Mouse (Mus musculus) CH12.LX (cell line): ENCODE measurements around the gene Phf23. TPM values are rescaled to one million over a fixed set of nuclear protein-coding genes. Genes with fewer than 3 reads are reported as not detected.
A peak's percentile ranks its signal among the peaks of the same experiment; 100 is the strongest.

Source experiments
- DNase-seq: peaks from one replicate; pipeline ENCODE4 v3.0.0-alpha.2; 2013; ENCODE audit errors: extremely low read depth
- H3K27ac ChIP-seq: 2 replicates; pipeline ENCODE4 v1.5.1; 2012; ENCODE audit warnings: low read depth, mild to moderate bottlenecking, control low read depth, moderate library complexity; ENCODE audit not compliant: insufficient read depth
- H3K27me3 ChIP-seq: replicated peaks from 2 replicates; pipeline ENCODE3; 2012; ENCODE audit warnings: inconsistent platforms
- H3K36me3 ChIP-seq, 2 experiments: replicated peaks in 1 of 2; 2 replicates each; pipeline versions ENCODE3 to v1.6.1; 2012; ENCODE audit warnings: inconsistent platforms in 1 of 2, low read length in 1 of 2, mild to moderate bottlenecking in 1 of 2, mixed read lengths in 1 of 2, moderate library complexity in 1 of 2; ENCODE audit not compliant: control insufficient read depth in 1 of 2, insufficient read depth in 1 of 2
- H3K4me1 ChIP-seq, 2 experiments: 2 replicates each; pipeline ENCODE4 v1.6.1; 2012; ENCODE audit warnings: inconsistent platforms in 1 of 2, moderate library complexity in 1 of 2; ENCODE audit not compliant: insufficient read depth in 2 of 2, control insufficient read depth in 1 of 2
- H3K4me2 ChIP-seq: 2 replicates; pipeline ENCODE4 v1.6.1; 2012; ENCODE audit warnings: low read depth, mild to moderate bottlenecking, control low read depth; ENCODE audit not compliant: poor library complexity, insufficient read depth, severe bottlenecking
- H3K4me3 ChIP-seq, 3 experiments: fragments of 150-350 bp in 1 of 3; sonication (generic) in 1 of 3; replicated peaks in 1 of 3; 2 replicates each; pipeline versions ENCODE3 to v1.5.1; 2011 to 2012; ENCODE audit warnings: low read depth in 2 of 3, low read length in 2 of 3, mild to moderate bottlenecking in 2 of 3, moderate library complexity in 2 of 3, control low read depth in 1 of 3, improper control_type of control experiment in 1 of 3, inconsistent platforms in 1 of 3, mixed read lengths in 1 of 3; ENCODE audit not compliant: poor library complexity in 1 of 3
- H3K79me2 ChIP-seq: replicated peaks from 2 replicates; pipeline ENCODE4 v1.6.1; 2012; ENCODE audit warnings: mild to moderate bottlenecking, moderate library complexity; ENCODE audit not compliant: control insufficient read depth, poor library complexity, insufficient read depth, severe bottlenecking; ENCODE audit errors: extremely low read depth
- H3K9ac ChIP-seq: 2 replicates; pipeline ENCODE4 v1.6.1; 2012; ENCODE audit warnings: low read depth, mild to moderate bottlenecking, control low read depth, moderate library complexity; ENCODE audit not compliant: insufficient read depth
- H3K9me3 ChIP-seq: replicated peaks from 2 replicates; pipeline ENCODE3; 2012; ENCODE audit warnings: low read length, inconsistent platforms, mixed read lengths
- BHLHE40 ChIP-seq: IDR thresholded peaks from 2 replicates; pipeline ENCODE4 v1.6.1; 2011; ENCODE audit warnings: mild to moderate bottlenecking, low read depth, low read length, improper control_type of control experiment
- CHD2 ChIP-seq: IDR thresholded peaks from 2 replicates; pipeline ENCODE4 v1.6.1; 2011; ENCODE audit warnings: low read length, improper control_type of control experiment
- CTCF ChIP-seq, 2 experiments: IDR thresholded peaks in 1 of 2; conservative IDR thresholded peaks in 1 of 2; 2 replicates each; pipeline ENCODE4 v1.5.1; 2011 to 2012; ENCODE audit warnings: low read depth in 2 of 2, low read length in 2 of 2, improper control_type of control experiment in 1 of 2, inconsistent platforms in 1 of 2, mild to moderate bottlenecking in 1 of 2, moderate library complexity in 1 of 2
- ELF1 ChIP-seq: IDR thresholded peaks from 2 replicates; pipeline ENCODE4 v1.6.1; 2014; ENCODE audit warnings: low read depth, mild to moderate bottlenecking, inconsistent platforms, low read length, improper control_type of control experiment
- ETS1 ChIP-seq: conservative IDR thresholded peaks from 2 replicates; pipeline ENCODE4 v1.6.1; 2012; ENCODE audit warnings: low read depth, mild to moderate bottlenecking, inconsistent platforms, low read length, improper control_type of control experiment, moderate library complexity
- HCFC1 ChIP-seq: IDR thresholded peaks from 2 replicates; pipeline ENCODE4 v1.6.1; 2012; ENCODE audit warnings: low read depth, mild to moderate bottlenecking, inconsistent platforms, low read length, improper control_type of control experiment
- JUND ChIP-seq: conservative IDR thresholded peaks from 2 replicates; pipeline ENCODE4 v1.6.1; 2011; ENCODE audit warnings: low read depth, low read length, improper control_type of control experiment
- MAX ChIP-seq: IDR thresholded peaks from 2 replicates; pipeline ENCODE4 v1.6.1; 2011; ENCODE audit warnings: low read length, improper control_type of control experiment
- MAZ ChIP-seq: IDR thresholded peaks from 2 replicates; pipeline ENCODE4 v1.6.1; 2012; ENCODE audit warnings: low read depth, mild to moderate bottlenecking, inconsistent platforms, low read length, improper control_type of control experiment, moderate library complexity
- MEF2A ChIP-seq: IDR thresholded peaks from 2 replicates; pipeline ENCODE4 v1.6.1; 2014; ENCODE audit warnings: low read depth, mild to moderate bottlenecking, inconsistent platforms, low read length, improper control_type of control experiment, borderline replicate concordance
- MXI1 ChIP-seq: IDR thresholded peaks from 2 replicates; pipeline ENCODE4 v1.6.1; 2011; ENCODE audit warnings: mild to moderate bottlenecking, low read depth, low read length, improper control_type of control experiment
- PAX5 ChIP-seq: IDR thresholded peaks from 2 replicates; pipeline ENCODE4 v1.6.1; 2012; ENCODE audit warnings: low read length, inconsistent platforms, mixed read lengths
- POLR2A ChIP-seq: IDR thresholded peaks from 2 replicates; pipeline ENCODE4 v1.6.1; 2011; ENCODE audit warnings: low read depth, mild to moderate bottlenecking, improper control_type of control experiment, low read length
- POLR2AphosphoS2 ChIP-seq: IDR thresholded peaks from 2 replicates; pipeline ENCODE4 v1.6.1; 2011; ENCODE audit warnings: low read depth, low read length, improper control_type of control experiment
- RAD21 ChIP-seq: IDR thresholded peaks from 2 replicates; pipeline ENCODE4 v1.6.1; 2011; ENCODE audit warnings: low read depth, mild to moderate bottlenecking, low read length, improper control_type of control experiment, moderate library complexity
- SMC3 ChIP-seq: IDR thresholded peaks from 2 replicates; pipeline ENCODE4 v1.6.1; 2011; ENCODE audit warnings: low read depth, low read length, improper control_type of control experiment
- UBTF ChIP-seq: IDR thresholded peaks from 2 replicates; pipeline ENCODE4 v1.6.1; 2012; ENCODE audit warnings: low read depth, mild to moderate bottlenecking, inconsistent platforms, low read length, improper control_type of control experiment, moderate library complexity
- ZC3H11A ChIP-seq: IDR thresholded peaks from 2 replicates; pipeline ENCODE4 v1.6.1; 2012; ENCODE audit warnings: low read depth, mild to moderate bottlenecking, inconsistent platforms, low read length, improper control_type of control experiment
- ZKSCAN1 ChIP-seq: IDR thresholded peaks from 2 replicates; pipeline ENCODE4 v1.6.1; 2012; ENCODE audit warnings: low read depth, inconsistent platforms, low read length, improper control_type of control experiment, borderline replicate concordance
- ZNF384 ChIP-seq: IDR thresholded peaks from 2 replicates; pipeline ENCODE4 v1.6.1; 2012; ENCODE audit warnings: low read depth, low read length, improper control_type of control experiment, inconsistent platforms
- dilution Hi-C: fragments of 300-500 bp; cut with MboI; formaldehyde crosslinking; loops from 2 replicates; pipeline ENCODE4 v1.14.3; 2020; ENCODE audit warnings: low sequenced_read_pairs; ENCODE audit not compliant: extremely low pct_unique_long_range_greater_than_20kb, extremely low pct_ligation_motif_present
- in situ Hi-C: fragments of 300-500 bp; cut with MboI; formaldehyde crosslinking; loops from 3 replicates; pipeline ENCODE4 v1.14.3; 2019; ENCODE audit warnings: low sequenced_read_pairs, low pct_ligation_motif_present, low pct_unique_long_range_greater_than_20kb, mixed read lengths
- polyA plus RNA-seq: library from polyadenylated mRNA; unstranded; fragments of >175 nt; gene quantifications from 2 replicates; pipeline ENCODE4 v1.2.1, GENCODE M21; 2012; ENCODE audit warnings: low read depth; ENCODE audit not compliant: insufficient read length
- total RNA-seq, 2 experiments: library from RNA; depleted of rRNA; stranded (reverse); fragments of 300-350 nt in 1 of 2; fragments of >200 nt in 1 of 2; gene quantifications; 2 replicates each; pipeline ENCODE4 v1.2.3; 2012 to 2014

Phf23 gene
- total and polyA plus RNA-seq, 3 experiments, result 67.2 to 93.2 (median 69.0) TPM

GRCm38 (mm10) chr11:70001159-70001558 lies 5.6 kb downstream of the Phf23 start:
- TF ChIP-seq UBTF (no peak), ETS1 (no peak), BHLHE40 (no peak)
- H3K4me2 ChIP-seq, result peak overlapping the region; percentile 72
- peak overlapping the region; percentile 62 to 96 (median 86) for H3K4me3 ChIP-seq
- H3K36me3 ChIP-seq, result peaks cover 39 to 71% of the 10 kb centered on the region in 2 experiments
- dilution Hi-C loops (no loop called here), in situ Hi-C loops (loop anchor here (25.0 kb wide), 1 partner anchor 914 kb away; the partner anchor contains the start of genes Per1 and Vamp2)
- no peaks in the 10 kb centered on the region for H3K27me3 ChIP-seq
- no peak for DNase-seq
- no peaks in the 10 kb centered on the region for H3K9me3 ChIP-seq
- H3K9ac ChIP-seq, result peak overlapping the region; percentile 57
- H3K4me1 ChIP-seq, result peaks cover 12 to 63% of the 10 kb centered on the region in 2 experiments
- peak overlapping the region; percentile 84 for H3K27ac ChIP-seq
- peaks cover 46% of the 10 kb centered on the region for H3K79me2 ChIP-seq

- Histone ChIP-seq H3K9me3 (no peaks in the 10 kb centered on the region), H3K4me1 (peaks cover 12 to 63% of the 10 kb centered on the region in 2 experiments), H3K4me3 (no peak overlapping the region), H3K36me3 (peaks cover 46 to 78% of the 10 kb centered on the region in 2 experiments), H3K4me2 (0 out of 2 replicates have a peak overlapping the region, but pooled peaks have one; percentile 72), H3K9ac (no peak overlapping the region), H3K79me2 (peaks cover 39% of the 10 kb centered on the region), H3K27me3 (no peaks in the 10 kb centered on the region), H3K27ac (no peak overlapping the region)
- DNase-seq, result peak; percentile 84
- peak; percentile 33 for TF ChIP-seq SMC3
- peak; percentile 63 for TF ChIP-seq RAD21
- no peak for TF ChIP-seq HCFC1
- no peak for TF ChIP-seq POLR2A
- peak; percentile 73 to 75 for TF ChIP-seq CTCF (conservative IDR thresholded peaks at IDR 0.05 in 1 of 2, IDR thresholded peaks at IDR 0.05 in 1 of 2; ENCODE audit: low read depth in 2 of 2, low read length in 2 of 2)
- dilution Hi-C loops, result no loop called here
- in situ Hi-C loops, result loop anchor here (25.0 kb wide), 1 partner anchor 915 kb away; the partner anchor contains the start of genes Per1 and Vamp2
These were observed 6.3 kb downstream of the Phf23 start for GRCm38 (mm10) chr11:70001865-70002264.

- H3K79me2 ChIP-seq, result peaks cover 37% of the 10 kb centered on the region
- in situ Hi-C loops, result loop anchor here (25.0 kb wide), 1 partner anchor 915 kb away; the partner anchor contains the start of genes Per1 and Vamp2
- peaks cover 52 to 83% of the 10 kb centered on the region in 2 experiments for H3K36me3 ChIP-seq
- TF ChIP-seq MAX, result no peak
- TF ChIP-seq BHLHE40, result no peak
- TF ChIP-seq MAZ, result no peak
- no peak for TF ChIP-seq UBTF
- no peak for TF ChIP-seq POLR2AphosphoS2
- no peak for TF ChIP-seq ZNF384
- TF ChIP-seq CHD2, result no peak
- TF ChIP-seq MEF2A, result no peak
- no peak for TF ChIP-seq PAX5
- TF ChIP-seq ELF1, result no peak
- TF ChIP-seq MXI1, result no peak
- TF ChIP-seq SMC3, result no peak
- no peak for TF ChIP-seq ZC3H11A
- no peak for TF ChIP-seq RAD21
- no peak for TF ChIP-seq ZKSCAN1
- no peak for TF ChIP-seq JUND
- TF ChIP-seq HCFC1, result no peak
- TF ChIP-seq, all 38 proteins: peak for 0
- H3K4me1 ChIP-seq, result peaks cover 12 to 61% of the 10 kb centered on the region in 2 experiments
- no peaks in the 10 kb centered on the region for H3K9me3 ChIP-seq
- H3K4me2 ChIP-seq, result no peak overlapping the region; the same call in 1 of the 2 replicates
- no peak overlapping the region for H3K9ac ChIP-seq
- H3K4me3 ChIP-seq, result no peak overlapping the region
- dilution Hi-C loops, result no loop called here
- DNase-seq, result no peak
- no peak overlapping the region for H3K27ac ChIP-seq
- H3K27me3 ChIP-seq, result no peaks in the 10 kb centered on the region
These were observed 6.9 kb downstream of the Phf23 start for GRCm38 (mm10) chr11:70002471-70002870.
